Mouse (Mus musculus) liver, embryonic 12.5 days (tissue): ENCODE data around the gene Ttc12. TPM values are rescaled to one million over a fixed set of nuclear protein-coding genes. Genes with fewer than 3 reads are reported as not detected.
A peak's percentile ranks its signal among the peaks of the same experiment; 100 is the strongest.

Experiments used
- ATAC-seq: fragments of 200-750 bp; cut with Nextera tagmentation; 2 replicates; pipeline ENCODE4 v1.8.0; 2017; ENCODE audit warnings: moderate number of reproducible peaks, mild to moderate bottlenecking, moderate library complexity
- H3K27ac ChIP-seq: fragments of 300-500 bp; sonication (generic); 2 replicates; pipeline ENCODE4 v1.5.1; 2016; ENCODE audit warnings: mild to moderate bottlenecking
- H3K27me3 ChIP-seq: fragments of 300-500 bp; sonication (generic); replicated peaks from 2 replicates; pipeline ENCODE4 v1.6.1; 2016; ENCODE audit warnings: mild to moderate bottlenecking, moderate library complexity
- H3K36me3 ChIP-seq: fragments of 300-500 bp; sonication (generic); 2 replicates; pipeline ENCODE4 v1.6.1; 2016; ENCODE audit warnings: mild to moderate bottlenecking, moderate library complexity
- H3K4me1 ChIP-seq: fragments of 300-500 bp; sonication (generic); 2 replicates; pipeline ENCODE4 v1.6.1; 2016
- H3K4me2 ChIP-seq: fragments of 300-500 bp; sonication (generic); 2 replicates; pipeline ENCODE4 v1.6.1; 2016; ENCODE audit warnings: mild to moderate bottlenecking, moderate library complexity
- H3K4me3 ChIP-seq: fragments of 300-500 bp; sonication (generic); 2 replicates; pipeline ENCODE4 v1.5.1; 2016; ENCODE audit warnings: mild to moderate bottlenecking, moderate library complexity
- H3K9ac ChIP-seq: fragments of 300-500 bp; sonication (generic); 2 replicates; pipeline ENCODE4 v1.6.1; 2016; ENCODE audit warnings: mild to moderate bottlenecking, moderate library complexity
- H3K9me3 ChIP-seq: fragments of 300-500 bp; sonication (generic); replicated peaks from 2 replicates; pipeline ENCODE4 v1.6.1; 2016; ENCODE audit warnings: mild to moderate bottlenecking, moderate library complexity
- WGBS: fragments of 180-500 bp; shearing (Covaris S2); methylation state at CpG from one replicate; pipeline ENCODE4 v1.1.7; 2016; ENCODE audit not compliant: insufficient replicate concordance; 5-methylcytosine and 5-hydroxymethylcytosine counted together
- polyA plus RNA-seq: library from polyadenylated mRNA; unstranded; fragments of >200 nt; fragmentation: Nextera tagmentation; extraction: Ambion mirVana; gene quantifications from 2 replicates; pipeline ENCODE4 v1.2.1, GENCODE M21; 2016

Gene Ttc12
- polyA plus RNA-seq, 1 experiment from 2014 or later, result 0.23 TPM

- no peaks in the 10 kb centered on the region for H3K9me3 ChIP-seq
- WGBS, result 54% methylated on average over 7 of the region's 7 CpGs
- no peak overlapping the region for H3K4me3 ChIP-seq
- ATAC-seq, result no peak
- no peak overlapping the region for H3K9ac ChIP-seq
- H3K27ac ChIP-seq, result no peak overlapping the region
- no peak overlapping the region for H3K4me2 ChIP-seq
- no peaks in the 10 kb centered on the region for H3K36me3 ChIP-seq
- H3K4me1 ChIP-seq, result peaks cover 14% of the 10 kb centered on the region
- no peaks in the 10 kb centered on the region for H3K27me3 ChIP-seq
Measured at GRCm38 (mm10) chr9:49488258-49488657, 2.2 kb upstream of the Ttc12 start.

GRCm38 (mm10) chr9:49487657-49487943 is 1.6 kb upstream of the Ttc12 start:
- 63% methylated on average over 6 of the region's 6 CpGs for WGBS
- Histone ChIP-seq H3K4me1 (peaks cover 14% of the 10 kb centered on the region), H3K9ac (no peak overlapping the region), H3K4me2 (no peak overlapping the region), H3K9me3 (no peaks in the 10 kb centered on the region), H3K27me3 (no peaks in the 10 kb centered on the region), H3K27ac (no peak overlapping the region), H3K36me3 (no peaks in the 10 kb centered on the region), H3K4me3 (no peak overlapping the region)
- ATAC-seq, result no peak

- Histone ChIP-seq H3K4me2 (no peak overlapping the region), H3K27ac (no peak overlapping the region), H3K4me3 (no peak overlapping the region), H3K27me3 (no peaks in the 10 kb centered on the region), H3K9me3 (no peaks in the 10 kb centered on the region), H3K4me1 (peaks cover 14% of the 10 kb centered on the region), H3K36me3 (no peaks in the 10 kb centered on the region), H3K9ac (no peak overlapping the region)
- WGBS, result 49% methylated on average over 9 of the region's 9 CpGs
- no peak for ATAC-seq
Measured at GRCm38 (mm10) chr9:49486805-49487656, 1.0 kb upstream of the Ttc12 start.

GRCm38 (mm10) chr9:49485250-49485891 is 654 bp downstream of the Ttc12 start:
- peak overlapping the region; percentile 54 for H3K4me3 ChIP-seq
- no peaks in the 10 kb centered on the region for H3K36me3 ChIP-seq
- H3K4me1 ChIP-seq, result peaks cover 14% of the 10 kb centered on the region
- H3K4me2 ChIP-seq, result peak overlapping the region; percentile 73
- 0 out of 2 replicates have a peak overlapping the region, but pooled peaks have one; percentile 18 for H3K9ac ChIP-seq
- ATAC-seq, result no peak
- H3K27ac ChIP-seq, result no peak overlapping the region
- H3K27me3 ChIP-seq, result no peaks in the 10 kb centered on the region
- 2% methylated on average over 21 of the region's 21 CpGs for WGBS
- H3K9me3 ChIP-seq, result no peaks in the 10 kb centered on the region

- Histone ChIP-seq H3K27me3 (no peaks in the 10 kb centered on the region), H3K4me1 (peaks cover 14% of the 10 kb centered on the region), H3K9ac (no peak overlapping the region), H3K4me2 (no peak overlapping the region), H3K9me3 (no peaks in the 10 kb centered on the region), H3K4me3 (no peak overlapping the region), H3K27ac (no peak overlapping the region), H3K36me3 (no peaks in the 10 kb centered on the region)
- ATAC-seq, result no peak
- WGBS, result 32% methylated on average over 10 of the region's 10 CpGs
Measured at GRCm38 (mm10) chr9:49483316-49483715, 2.7 kb downstream of the Ttc12 start.

GRCm38 (mm10) chr9:49472126-49472525 is 13.9 kb downstream of the Ttc12 start:
- Histone ChIP-seq H3K4me3 (no peak overlapping the region), H3K27me3 (no peaks in the 10 kb centered on the region), H3K4me2 (no peak overlapping the region), H3K27ac (no peak overlapping the region), H3K4me1 (no peaks in the 10 kb centered on the region), H3K9ac (no peak overlapping the region), H3K36me3 (no peaks in the 10 kb centered on the region), H3K9me3 (no peaks in the 10 kb centered on the region)
- no peak for ATAC-seq
- 54% methylated on average over 11 of the region's 11 CpGs for WGBS

GRCm38 (mm10) chr9:49470946-49471345 is 15.1 kb downstream of the Ttc12 start:
- Histone ChIP-seq H3K9ac (no peak overlapping the region), H3K36me3 (no peaks in the 10 kb centered on the region), H3K27ac (no peak overlapping the region), H3K4me3 (no peak overlapping the region), H3K4me1 (no peaks in the 10 kb centered on the region), H3K27me3 (no peaks in the 10 kb centered on the region), H3K4me2 (no peak overlapping the region), H3K9me3 (no peaks in the 10 kb centered on the region)
- no peak for ATAC-seq
- WGBS, result 80% methylated on average over 6 of the region's 6 CpGs

GRCm38 (mm10) chr9:49470006-49470405 is 16.0 kb downstream of the Ttc12 start:
- no peak overlapping the region for H3K4me3 ChIP-seq
- no peaks in the 10 kb centered on the region for H3K9me3 ChIP-seq
- H3K27ac ChIP-seq, result no peak overlapping the region
- ATAC-seq, result no peak
- no peaks in the 10 kb centered on the region for H3K36me3 ChIP-seq
- H3K27me3 ChIP-seq, result no peaks in the 10 kb centered on the region
- no peaks in the 10 kb centered on the region for H3K4me1 ChIP-seq
- no peak overlapping the region for H3K4me2 ChIP-seq
- no peak overlapping the region for H3K9ac ChIP-seq
- 81% methylated on average over 19 of the region's 19 CpGs for WGBS

- no peak overlapping the region for H3K9ac ChIP-seq
- H3K4me3 ChIP-seq, result no peak overlapping the region
- WGBS, result 60% methylated on average over 3 of the region's 3 CpGs
- no peak for ATAC-seq
- no peaks in the 10 kb centered on the region for H3K36me3 ChIP-seq
- no peaks in the 10 kb centered on the region for H3K4me1 ChIP-seq
- no peak overlapping the region for H3K27ac ChIP-seq
- H3K4me2 ChIP-seq, result no peak overlapping the region
- no peaks in the 10 kb centered on the region for H3K9me3 ChIP-seq
- no peaks in the 10 kb centered on the region for H3K27me3 ChIP-seq
Measured at GRCm38 (mm10) chr9:49456136-49456535, 29.9 kb downstream of the Ttc12 start.

- H3K9me3 ChIP-seq, result no peaks in the 10 kb centered on the region
- H3K9ac ChIP-seq, result no peak overlapping the region
- H3K27me3 ChIP-seq, result no peaks in the 10 kb centered on the region
- H3K27ac ChIP-seq, result no peak overlapping the region
- H3K4me2 ChIP-seq, result no peak overlapping the region
- H3K4me1 ChIP-seq, result no peaks in the 10 kb centered on the region
- 76% methylated on average over 1 of the region's 1 CpGs for WGBS
- ATAC-seq, result no peak
- no peaks in the 10 kb centered on the region for H3K36me3 ChIP-seq
- H3K4me3 ChIP-seq, result no peak overlapping the region
Measured at GRCm38 (mm10) chr9:49452396-49452795, 33.6 kb downstream of the Ttc12 start.

- no peak overlapping the region for H3K4me3 ChIP-seq
- no peak overlapping the region for H3K4me2 ChIP-seq
- no peak overlapping the region for H3K27ac ChIP-seq
- H3K4me1 ChIP-seq, result no peaks in the 10 kb centered on the region
- H3K36me3 ChIP-seq, result no peaks in the 10 kb centered on the region
- no peak for ATAC-seq
- H3K9me3 ChIP-seq, result no peaks in the 10 kb centered on the region
- WGBS, result 50% methylated on average over 3 of the region's 3 CpGs
- H3K27me3 ChIP-seq, result no peaks in the 10 kb centered on the region
- H3K9ac ChIP-seq, result no peak overlapping the region
Measured at GRCm38 (mm10) chr9:49450491-49450890, 35.5 kb downstream of the Ttc12 start.

GRCm38 (mm10) chr9:49442621-49443020 is 43.4 kb downstream of the Ttc12 start:
- no peak overlapping the region for H3K4me2 ChIP-seq
- ATAC-seq, result no peak

More at GRCm38 (mm10) chr9:49442621-49443020, 43.4 kb downstream of the Ttc12 start:
- H3K27me3 ChIP-seq, result no peaks in the 10 kb centered on the region
- H3K9ac ChIP-seq, result no peak overlapping the region
- no peaks in the 10 kb centered on the region for H3K9me3 ChIP-seq
- no peak overlapping the region for H3K27ac ChIP-seq
- WGBS, result 68% methylated on average over 3 of the region's 3 CpGs
- no peaks in the 10 kb centered on the region for H3K36me3 ChIP-seq
- H3K4me1 ChIP-seq, result no peaks in the 10 kb centered on the region
- H3K4me3 ChIP-seq, result no peak overlapping the region
